Mouse (Mus musculus): ENCODE data around the gene Mmp23.
"Not testable (repeated sequence)": the region's sequence is repeated elsewhere in the genome, so short reads cannot be mapped to it uniquely, and the experiment has no call there.

Gene Mmp23

GRCm38 (mm10) chr4:155653086-155653450, at the start of gene Mmp23:
Gene Mmp23, minus strand, starts transcription at chr4:155653384.
- no peak for DNase-seq

- no peak for DNase-seq
Observed at GRCm38 (mm10) chr4:155700425-155700824, 47.2 kb upstream of the Mmp23 start.

- no peak for DNase-seq
Observed at GRCm38 (mm10) chr4:155696261-155697255, 43.4 kb upstream of the Mmp23 start.

- no peak for DNase-seq
Observed at GRCm38 (mm10) chr4:155695531-155696062, 42.4 kb upstream of the Mmp23 start.

DNA sequence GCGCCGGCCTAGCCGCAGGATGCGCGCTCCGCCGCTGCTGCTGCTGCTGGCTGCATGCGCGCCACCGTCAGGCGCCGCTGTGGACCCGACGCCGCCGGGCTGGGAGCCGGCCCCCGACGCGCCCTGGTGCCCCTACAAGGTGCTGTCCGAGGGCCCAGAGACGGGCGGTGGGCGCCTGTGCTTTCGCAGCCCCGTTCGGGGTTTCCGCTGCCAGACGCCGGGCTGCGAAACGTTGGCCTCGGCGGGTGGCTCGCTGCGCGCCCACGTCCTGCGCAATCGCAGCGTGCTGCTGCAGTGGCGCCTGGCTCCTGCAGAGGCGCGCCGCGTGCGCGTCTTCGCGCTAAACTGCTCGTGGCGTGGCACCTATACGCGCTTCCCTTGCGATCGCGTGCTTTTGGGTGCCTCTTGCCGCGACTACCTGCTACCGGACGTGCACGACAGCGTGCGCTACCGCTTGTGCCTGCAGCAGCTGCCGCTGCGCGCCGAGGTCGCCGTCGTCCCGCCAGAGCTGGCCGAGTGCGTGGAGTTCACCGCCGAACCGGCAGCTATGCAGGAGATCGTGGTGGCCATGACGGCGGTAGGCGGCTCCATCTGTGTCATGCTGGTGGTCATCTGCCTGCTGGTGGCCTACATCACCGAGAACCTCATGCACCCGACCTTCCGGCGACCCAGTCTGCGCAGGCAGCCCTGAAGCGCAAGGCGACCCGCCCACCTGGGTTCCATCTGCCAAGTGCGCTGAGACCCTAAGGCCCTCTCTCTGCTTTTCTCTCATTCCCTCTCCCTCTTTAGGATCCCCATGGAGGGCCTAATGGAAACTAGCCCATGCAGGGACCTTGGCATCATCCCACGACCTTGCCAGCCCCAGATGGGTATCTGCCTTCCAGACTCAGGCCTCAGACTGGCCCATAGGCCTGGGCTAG, 41.6 kb upstream of the Mmp23 start:
- peak; percentile 82 for DNase-seq

DNA sequence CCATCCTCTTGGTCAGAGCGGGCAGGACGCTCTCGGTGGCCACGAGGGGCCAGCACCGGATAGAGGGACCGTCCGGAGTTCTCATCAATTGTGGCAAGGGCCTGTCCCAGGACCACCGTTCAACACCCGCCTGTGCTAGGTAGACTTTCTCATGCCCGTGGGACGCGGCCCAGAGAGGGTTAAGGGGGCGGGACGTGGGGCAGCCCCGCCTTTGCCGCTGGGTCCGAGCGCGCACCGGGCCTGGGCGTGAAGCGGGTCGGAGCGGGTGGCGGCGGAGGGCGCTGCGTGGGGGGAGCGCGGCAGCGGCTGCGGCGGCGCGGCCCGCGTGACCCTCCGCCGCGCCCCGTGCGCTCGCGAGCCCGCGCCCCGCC, 40.9 kb upstream of the Mmp23 start, which contains the start of gene Fndc10:
Gene Fndc10 (plus strand): TSS at position 232 of the 371 bp plus-strand sequence.
- peak; percentile 69 for DNase-seq

DNA sequence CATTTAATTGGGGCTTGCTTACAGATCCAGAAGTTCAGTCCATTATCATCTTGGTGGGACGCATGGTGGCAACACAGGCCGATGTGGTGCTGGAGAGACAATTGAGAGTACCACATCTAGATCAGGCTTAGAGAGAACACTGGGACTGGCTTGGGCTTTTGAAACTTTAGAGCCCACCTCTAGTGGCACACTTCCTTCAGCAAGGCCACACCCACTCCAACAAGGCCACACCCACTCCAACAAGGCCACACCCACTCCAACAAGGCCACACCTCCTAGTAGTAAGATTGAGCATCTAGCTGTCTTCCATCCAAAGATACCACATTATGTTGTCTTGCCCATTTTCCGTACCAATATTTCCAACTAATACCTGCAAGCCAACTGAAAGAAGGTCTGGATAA, 39.2 kb upstream of the Mmp23 start:
- no peak for DNase-seq

GRCm38 (mm10) chr4:155690571-155691375, 37.6 kb upstream of the Mmp23 start:
- no peak for DNase-seq

DNA sequence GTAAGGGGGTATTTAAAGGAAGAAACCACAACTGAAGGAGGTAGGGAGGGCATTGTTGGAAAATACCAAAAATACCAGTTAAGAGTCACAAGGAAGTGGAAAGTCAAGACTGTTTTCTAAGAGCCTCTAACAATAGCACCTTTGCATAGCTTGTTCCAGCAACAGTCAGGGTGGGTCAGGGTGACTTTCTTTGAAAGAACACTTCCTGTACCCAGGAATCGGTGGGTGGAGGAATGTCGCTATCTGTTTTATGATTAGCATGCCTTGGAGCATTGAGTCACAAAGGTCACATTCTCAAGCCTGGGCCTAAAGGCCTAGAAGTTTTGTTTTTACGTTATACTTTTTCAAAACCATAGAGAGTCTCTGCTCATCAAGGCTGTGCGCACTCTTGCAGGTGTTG, 34.6 kb upstream of the Mmp23 start:
- not testable (repeated sequence) for DNase-seq

- not testable (repeated sequence) for DNase-seq
Observed at GRCm38 (mm10) chr4:155683670-155684277, 30.6 kb upstream of the Mmp23 start.

GRCm38 (mm10) chr4:155675991-155676390, 22.8 kb upstream of the Mmp23 start:
- DNase-seq: peak; percentile 36

DNA sequence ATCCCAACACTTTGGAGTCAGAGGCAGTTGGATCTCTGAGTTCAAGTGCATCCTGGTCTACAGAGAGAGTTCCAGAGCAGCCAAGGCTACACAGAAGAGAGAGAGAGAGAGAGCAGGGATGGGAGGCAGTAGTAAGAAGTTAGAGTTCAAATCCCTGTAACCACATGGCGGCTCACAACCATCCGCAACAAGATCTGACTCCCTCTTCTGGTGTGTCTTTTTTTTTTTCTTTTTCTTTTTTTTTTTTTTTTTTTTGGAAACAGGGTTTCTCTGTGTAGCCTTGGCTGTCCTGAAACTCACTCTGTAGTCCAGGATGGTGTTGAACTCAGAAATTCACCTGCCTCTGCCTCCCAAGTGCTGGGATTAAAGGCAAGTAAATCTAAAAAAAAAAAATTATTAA, 18.9 kb upstream of the Mmp23 start:
- DNase-seq: no peak

DNA sequence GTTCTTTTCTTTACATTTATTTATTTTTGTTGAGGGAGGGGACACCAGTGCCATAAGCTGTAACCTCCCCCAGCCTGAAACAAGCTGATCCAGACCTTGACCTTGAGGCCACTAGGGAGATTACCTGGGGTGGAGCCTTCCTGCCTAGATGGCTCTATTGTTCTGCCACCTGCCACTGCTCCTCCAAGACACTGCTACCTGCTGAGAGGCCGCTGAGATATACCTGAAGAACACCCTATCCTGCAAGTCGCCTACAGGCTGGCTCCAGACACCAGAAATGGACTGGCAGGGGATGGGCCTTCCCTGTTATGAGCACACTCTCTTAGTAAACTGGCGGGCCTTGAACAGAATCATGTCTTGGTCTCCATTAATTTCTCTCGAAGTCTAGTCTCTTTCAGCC, 17.1 kb upstream of the Mmp23 start:
- DNase-seq: not testable (repeated sequence)

GRCm38 (mm10) chr4:155669598-155670075, 16.5 kb upstream of the Mmp23 start:
- no peak for DNase-seq

GRCm38 (mm10) chr4:155668689-155669597, 15.8 kb upstream of the Mmp23 start, which contains the start of gene Mib2:
Gene Mib2, minus strand, starts transcription at chr4:155669198.
- DNase-seq: peak; percentile 97

DNA sequence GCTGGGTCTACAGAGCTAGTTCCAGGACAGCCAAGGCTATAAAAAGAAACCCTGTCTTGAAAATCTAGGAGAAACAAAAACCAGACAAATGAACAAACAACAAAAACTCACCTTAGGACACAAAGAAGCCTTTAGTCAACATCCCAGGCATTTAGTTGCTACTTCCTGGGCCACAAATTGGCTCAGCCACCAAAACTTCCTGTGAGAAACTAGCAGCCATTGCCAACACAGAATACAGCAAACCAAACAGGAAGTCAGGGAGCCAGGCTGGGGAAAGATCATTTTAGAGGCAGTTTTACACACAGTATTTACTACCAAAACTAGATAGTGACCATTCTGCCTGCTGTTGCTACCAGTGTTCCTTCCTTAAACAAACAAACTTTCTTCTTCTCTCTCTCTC, 13.7 kb upstream of the Mmp23 start:
- DNase-seq: no peak

GRCm38 (mm10) chr4:155660641-155661040, 7.5 kb upstream of the Mmp23 start:
- DNase-seq: no peak

- DNase-seq: no peak
Observed at GRCm38 (mm10) chr4:155658961-155659360, 5.8 kb upstream of the Mmp23 start.

DNA sequence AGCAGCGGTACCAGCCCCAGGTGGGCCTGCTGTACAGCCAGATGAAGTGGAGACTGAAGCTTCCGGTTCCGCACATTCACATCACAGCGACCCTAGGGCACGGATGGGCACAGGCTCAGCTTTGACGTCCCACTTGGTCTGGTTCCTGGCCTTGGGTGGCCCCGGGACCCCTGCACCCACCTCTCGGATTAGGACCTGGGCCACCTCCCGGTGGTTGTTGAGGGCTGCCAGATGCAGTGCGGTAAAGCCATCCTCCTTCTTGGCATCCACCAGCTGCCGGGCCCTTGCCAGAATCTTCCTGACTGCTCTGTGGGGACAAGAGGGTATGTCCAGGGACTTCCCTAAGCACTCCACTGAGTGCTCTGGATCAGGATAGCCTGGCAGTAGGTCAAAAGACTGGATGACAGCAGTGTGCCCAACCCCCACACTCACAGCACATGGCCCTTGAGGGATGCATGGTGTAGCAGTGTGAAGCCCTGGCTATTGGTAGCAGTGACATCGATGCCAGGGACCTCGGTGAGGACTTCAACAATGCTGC, 3.1 kb upstream of the Mmp23 start:
- DNase-seq: no peak
